Mouse (Mus musculus) heart, adult 8-10 months (tissue): ENCODE measurements around the gene Cycs. TPM values are rescaled to one million over a fixed set of nuclear protein-coding genes. Genes with fewer than 3 reads are reported as not detected.
"Not testable (repeated sequence)": the region's sequence is repeated elsewhere in the genome, so short reads cannot be mapped to it uniquely, and the experiment has no call there.

Experiments used
- DNase-seq: peaks from one replicate; pipeline ENCODE4 v3.0.0; 2022; ENCODE audit warnings: low spot score
- total RNA-seq, 4 experiments: library from RNA; stranded (reverse); gene quantifications; 2 replicates each; pipeline ENCODE4 v1.2.4; 2022

Cycs gene
- 100 to 1,000 TPM; 167 to 177 (median 171) TPM for total RNA-seq

DNA sequence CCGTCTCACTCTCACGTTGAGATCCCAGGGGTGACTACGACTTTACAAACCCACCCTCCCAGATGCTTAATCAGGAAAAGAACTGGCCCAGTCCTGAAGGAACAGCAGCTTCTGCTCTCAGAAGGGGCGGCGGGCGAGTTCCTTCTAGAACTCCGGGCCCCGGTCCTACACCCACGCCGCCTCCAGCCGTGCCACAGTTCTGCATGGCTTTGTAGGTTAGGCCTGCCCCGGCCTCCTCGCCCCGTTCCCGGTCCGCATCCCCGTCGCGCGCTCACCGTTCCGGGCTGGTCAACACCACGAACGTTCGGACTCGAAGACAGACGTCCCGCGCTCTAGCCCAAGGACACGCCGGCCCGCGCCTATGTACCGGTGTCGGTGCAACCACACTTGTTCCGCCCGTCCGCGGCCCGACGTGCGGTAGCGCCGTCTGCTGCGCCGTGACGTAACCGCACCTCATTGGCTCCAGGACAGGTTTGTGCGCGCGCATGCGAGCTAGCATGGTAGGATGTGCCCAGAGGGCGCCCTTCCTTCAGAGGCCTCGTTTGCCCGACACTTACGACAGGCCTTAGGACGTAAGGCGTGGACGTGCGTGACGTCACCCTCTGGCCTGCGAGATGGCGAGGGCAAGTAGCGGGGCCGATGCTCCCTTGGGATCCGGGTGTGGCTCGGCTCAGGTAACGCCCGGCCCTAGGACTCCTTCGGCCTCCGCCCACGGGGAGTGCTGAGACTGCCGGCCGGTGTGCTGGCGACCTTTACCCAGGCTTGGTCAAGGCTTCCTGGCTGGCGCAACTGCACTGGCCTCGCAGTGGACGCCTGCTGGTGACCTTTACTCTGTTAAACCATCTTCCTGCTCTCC is at the start of gene Cycs:
TSS of gene Cycs (minus strand) at position 398 of the 856 bp plus-strand sequence.
- DNase-seq, result peak; percentile 99

DNA sequence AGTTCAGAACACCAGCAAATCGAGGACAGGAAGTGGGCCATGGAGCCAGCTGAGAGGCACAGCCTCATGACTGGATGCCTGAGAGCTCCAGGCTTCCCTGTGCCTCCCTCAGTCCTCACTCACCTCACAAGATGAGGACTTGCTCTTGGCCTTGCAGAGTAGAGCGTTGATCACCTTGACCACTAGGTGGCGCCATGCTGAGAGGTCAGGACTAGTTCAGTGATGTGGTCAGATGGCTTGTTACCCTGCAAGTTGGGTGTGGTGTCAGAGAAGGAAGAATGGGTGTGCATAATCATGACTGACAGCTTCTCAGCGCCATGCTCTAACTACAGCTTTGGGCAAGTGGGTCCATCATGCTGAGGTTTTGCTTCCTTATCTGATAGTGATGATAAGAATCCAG is 35.3 kb upstream of the Cycs start:
- no peak for DNase-seq

DNA sequence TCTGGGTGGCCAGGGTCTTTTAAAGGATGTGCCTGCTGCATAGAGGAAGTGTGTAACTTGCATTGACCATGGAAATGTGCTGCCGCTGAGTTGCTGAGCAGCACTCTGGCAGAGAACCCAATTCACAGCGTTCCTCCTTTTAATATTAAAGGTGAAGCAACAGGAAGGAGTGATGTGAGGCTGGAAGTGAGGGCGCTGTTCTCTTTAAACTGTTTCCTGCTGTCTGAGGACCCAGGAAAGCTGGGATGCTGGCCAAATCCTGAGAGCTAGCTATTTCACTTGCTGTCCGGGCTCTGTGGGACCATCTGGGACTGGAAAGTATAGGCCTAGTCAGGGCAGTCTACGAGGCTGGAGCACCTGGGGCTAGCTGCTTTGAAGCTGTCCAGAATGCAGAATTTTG is 32.2 kb upstream of the Cycs start:
- no peak for DNase-seq

DNA sequence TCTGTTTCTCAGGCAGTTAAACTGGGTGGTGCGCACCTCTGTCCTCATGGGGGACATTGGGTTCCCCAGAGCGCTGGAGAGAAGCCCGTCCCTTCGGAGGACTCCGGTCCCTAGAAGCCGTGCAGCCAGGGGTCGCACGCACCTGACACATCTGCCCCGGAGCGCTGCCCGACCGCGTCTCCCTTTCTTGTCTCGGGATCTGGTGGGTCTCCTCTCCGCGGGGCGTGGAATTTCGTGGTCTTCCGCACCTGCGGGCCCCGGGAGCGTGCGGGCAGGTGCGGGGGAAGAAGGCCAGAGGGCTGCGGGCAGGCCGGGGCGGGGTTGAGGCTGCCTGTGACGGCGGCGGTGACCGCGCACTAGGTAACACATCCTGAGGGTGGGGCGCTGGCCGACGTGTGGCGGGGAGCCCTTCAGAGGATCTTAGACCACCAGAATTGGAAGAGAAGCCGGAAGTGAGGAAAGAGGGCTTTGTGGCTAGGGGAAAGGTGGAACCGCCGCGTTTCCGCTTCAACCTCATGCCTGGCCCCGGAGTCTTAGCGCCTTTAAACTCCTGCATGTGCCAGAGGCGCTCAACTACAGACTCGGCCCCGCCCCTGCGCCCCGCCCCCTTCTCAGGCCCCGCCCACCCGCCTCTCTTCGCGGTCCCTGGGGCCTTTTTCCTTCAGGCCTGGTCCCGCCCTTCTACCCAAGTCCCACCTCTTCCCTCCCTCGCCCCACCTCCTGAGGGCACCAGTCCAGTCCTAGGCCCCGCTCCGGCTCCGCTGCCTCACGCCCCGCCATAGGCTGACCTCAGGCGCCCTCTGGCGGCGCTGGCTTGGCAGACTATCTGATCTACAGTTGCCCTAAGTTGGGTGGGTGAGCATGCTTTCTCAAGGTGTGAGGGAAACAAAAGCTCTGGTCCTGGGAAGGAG is 30.2 kb upstream of the Cycs start, which contains the start of gene 4921507P07Rik:
TSS of gene 4921507P07Rik (minus strand) at position 332 of the 911 bp plus-strand sequence.
- peak; percentile 93 for DNase-seq

DNA sequence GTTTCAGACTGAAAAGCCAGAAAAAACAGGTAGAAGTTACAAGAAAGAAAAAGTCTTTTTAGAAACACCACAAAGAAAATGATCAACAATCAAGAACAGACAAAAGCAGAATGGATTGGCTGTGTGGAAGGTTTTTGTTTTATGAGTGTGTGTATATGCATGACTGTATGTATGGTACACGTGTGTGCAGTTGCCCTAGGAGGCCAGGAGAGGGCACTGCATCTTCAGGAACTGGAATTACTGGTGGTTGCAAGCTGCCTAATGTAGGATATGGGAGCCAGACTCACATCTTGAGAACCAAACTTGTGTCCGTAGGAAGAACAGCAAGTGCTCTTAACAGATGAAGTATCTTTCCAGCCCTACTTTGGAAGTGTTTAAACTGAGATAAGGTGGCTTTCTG is 28.0 kb upstream of the Cycs start:
- DNase-seq, result no peak

DNA sequence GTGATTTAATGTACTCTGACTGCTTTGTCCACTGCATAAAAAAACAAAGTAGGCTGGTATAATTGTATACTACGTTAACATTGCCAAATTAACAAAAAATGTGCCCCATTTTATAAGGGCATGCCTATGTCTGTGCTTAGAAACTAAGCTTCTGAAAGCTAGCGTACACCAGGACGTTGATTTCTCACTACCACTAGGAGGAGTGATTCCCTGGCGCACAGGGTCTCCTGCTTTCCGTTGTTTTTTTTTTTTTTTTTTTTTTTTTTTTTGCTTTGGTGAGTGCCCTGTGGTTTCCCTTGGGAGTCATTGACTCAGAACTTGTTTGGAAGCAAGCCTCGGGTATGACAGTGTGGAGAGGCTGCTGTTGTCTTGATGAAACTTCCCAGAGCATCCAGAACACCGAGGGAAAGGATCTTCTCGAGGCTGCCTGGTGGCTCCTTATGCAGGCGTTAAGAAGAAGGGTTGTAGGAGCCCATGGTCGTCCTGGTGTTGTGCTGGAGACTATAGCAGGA is 27.1 kb upstream of the Cycs start:
- DNase-seq, result no peak

DNA sequence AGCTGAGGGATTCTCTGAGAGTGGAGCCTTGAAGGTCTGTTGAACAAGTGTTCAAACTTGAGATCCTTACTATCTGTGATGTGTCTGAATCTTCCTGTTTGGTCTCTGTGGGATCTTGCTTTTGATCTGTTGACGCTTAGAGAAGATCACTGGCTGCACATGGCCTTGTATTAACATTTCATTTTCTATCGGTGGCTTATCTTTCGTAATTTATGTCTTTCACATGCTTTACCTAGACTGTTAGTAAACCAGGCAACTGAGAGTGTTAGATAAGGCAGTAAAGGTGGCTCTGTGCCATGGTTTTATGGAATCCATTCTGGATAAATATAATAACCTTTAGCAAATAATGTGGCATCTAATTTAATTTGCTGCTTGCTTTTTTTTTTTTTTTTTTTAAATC is 23.9 kb upstream of the Cycs start:
- no peak for DNase-seq

DNA sequence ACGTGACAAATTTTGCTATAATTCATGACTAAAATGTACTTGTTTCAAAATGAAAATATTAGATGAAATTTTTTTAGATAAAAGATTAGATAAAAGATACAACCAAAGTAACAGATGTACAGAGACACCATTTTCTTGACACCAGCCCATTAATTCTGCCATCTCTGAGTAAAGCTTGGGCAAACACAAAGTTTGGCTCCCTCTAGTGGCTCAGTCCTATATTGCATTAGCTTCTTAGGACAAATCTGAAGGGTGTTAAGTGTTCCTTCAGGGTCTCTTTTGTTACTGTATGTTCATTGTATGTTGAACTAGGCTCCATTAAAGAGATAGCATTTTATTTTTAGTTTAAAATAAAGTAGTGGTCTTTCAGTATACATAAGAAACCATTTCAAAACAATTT is 21.9 kb upstream of the Cycs start:
- peak; percentile 65 for DNase-seq

DNA sequence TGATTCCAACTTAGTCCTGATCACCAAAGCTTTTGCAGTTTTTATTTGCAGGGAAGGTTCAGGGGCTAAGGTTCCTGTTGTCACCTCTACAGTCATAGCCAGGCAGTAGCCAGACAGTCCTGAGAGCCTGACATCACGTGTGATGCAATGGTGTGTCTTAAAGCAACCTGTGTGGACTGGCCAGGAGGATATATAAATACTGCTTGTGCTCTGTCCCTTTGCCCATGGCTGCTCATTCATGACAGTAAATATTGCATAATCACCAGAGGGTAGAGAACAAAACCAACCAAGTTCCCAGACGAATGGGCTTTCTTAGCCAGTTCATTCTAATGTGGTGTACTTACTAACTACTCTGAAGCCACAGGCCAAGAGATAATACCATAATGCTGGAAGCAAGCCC is 21.1 kb upstream of the Cycs start:
- DNase-seq, result no peak

DNA sequence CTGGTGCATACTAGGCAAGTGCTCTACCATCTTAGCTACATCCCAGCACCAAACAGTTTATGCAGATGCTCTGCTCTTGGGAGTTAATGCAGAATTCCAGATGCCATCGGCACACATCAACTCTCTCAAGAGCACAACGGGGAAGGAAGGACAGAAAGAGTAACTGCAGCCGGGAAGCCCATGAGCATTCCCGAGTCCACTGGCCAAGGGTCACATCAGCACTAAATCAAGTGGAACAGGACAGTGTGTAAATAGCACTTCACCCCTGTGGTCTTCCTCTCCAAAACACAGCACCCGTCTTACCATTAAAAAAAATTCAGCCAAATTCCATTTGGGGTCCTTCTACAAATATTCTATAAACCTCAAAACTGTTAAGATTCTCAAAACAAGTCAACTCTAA is 20.0 kb upstream of the Cycs start:
- DNase-seq, result no peak

DNA sequence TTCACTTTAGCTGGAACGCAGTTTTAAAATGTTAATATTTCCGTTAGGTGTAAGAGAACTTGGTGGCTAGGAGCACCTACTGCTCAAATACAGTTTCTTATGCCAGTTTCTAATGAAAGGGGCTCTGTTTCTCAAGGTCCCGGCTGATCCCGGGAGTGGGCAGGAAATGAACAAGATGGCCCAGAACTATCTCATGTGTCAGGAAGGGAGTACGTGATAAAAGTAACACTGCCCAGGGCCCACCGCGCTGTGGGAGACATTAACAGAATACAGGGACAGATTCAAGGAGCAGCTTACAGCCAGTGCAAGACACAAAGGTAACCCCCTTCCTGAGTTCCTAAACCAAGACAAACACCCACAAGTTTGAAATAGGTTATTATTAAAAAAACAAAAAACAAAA is 19.4 kb upstream of the Cycs start:
- DNase-seq, result no peak

DNA sequence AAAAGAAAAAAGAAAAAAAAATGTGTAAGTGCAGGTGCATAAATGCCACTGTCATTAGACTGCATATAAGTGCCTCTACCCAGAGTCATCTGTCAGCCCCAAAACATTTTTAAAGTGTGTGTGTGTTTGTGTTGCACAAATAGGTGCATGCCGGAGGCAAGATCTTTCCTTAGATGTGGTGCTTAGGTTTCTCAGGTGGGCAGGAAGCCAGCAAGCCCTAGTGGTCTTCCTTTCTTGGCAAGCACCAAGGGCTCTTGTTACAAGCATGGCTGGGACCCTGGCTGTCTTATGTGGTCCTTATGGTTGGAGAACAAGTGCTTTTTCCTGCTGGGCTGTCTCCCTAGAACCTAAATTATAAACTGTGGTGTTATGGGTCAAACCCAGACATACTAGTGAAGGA is 5.3 kb upstream of the Cycs start:
- no peak for DNase-seq

DNA sequence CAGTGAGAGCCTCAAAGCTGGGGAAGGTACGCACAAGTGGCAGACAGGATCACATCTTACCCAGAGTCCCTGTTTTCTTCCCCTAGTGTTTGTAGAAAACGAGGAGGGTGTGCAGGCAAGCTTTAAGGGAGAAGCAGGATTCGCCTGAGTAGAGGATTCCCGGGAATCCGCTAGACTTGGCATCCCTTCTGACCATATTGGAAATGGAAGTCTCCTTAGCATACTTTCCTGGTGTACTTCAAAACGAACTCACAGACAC is 588 bp upstream of the Cycs start:
- no peak for DNase-seq

DNA sequence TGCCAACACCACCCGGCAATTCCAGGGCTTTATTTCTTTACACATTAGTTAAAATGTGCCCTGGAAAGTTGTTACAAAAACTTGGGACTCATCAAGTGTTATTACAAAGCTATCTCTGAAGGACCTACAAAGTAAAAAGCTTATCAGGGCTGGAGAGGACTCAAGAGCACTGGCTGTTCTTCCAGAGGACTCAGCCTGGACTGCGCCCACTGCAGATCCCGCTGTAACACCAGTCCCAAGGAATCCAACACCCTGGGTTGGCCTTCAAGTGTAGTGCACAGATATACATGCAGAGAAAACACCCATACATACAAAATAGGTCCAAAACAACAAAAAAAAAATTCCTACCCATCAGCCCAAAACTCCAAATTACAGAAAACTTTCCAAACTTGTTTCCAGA is 2.7 kb downstream of the Cycs start:
- DNase-seq, result no peak

DNA sequence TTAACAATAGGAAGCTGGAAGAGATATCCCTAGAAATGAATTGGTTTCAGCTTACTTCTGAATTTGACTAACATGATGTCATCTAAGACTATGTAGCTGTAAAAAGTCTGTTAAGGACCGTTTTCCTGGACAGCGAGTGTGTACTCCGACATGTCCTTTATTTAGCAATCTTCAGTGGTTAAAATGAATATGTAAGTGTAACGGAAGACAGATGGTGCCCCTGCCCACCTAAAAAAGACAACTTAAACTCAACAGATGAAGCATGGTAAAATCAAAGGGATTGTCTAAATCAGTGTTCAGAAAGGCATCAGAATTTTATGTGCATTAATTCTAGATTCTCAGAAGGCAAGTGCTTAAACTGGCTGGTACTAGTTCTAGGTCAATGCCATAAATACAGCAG is 3.9 kb downstream of the Cycs start:
- no peak for DNase-seq

DNA sequence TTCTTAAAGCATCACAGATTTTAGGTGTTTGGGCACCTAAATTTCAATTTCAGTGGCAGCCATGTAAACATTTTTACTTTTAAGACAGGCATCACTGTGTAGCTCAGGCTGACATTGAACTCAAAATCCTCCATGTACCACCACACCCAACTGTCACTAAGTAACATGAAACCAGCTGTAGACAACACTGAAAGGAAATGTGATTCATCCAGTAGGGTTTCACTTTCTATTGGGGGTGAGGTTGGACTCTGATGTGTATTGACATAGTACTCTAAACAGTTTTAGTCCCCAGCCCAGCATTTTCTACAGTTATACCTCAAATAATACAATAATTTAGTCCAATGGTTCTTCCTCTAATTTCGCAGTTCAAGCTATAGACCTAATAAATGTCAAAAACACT is 5.6 kb downstream of the Cycs start:
- no peak for DNase-seq

DNA sequence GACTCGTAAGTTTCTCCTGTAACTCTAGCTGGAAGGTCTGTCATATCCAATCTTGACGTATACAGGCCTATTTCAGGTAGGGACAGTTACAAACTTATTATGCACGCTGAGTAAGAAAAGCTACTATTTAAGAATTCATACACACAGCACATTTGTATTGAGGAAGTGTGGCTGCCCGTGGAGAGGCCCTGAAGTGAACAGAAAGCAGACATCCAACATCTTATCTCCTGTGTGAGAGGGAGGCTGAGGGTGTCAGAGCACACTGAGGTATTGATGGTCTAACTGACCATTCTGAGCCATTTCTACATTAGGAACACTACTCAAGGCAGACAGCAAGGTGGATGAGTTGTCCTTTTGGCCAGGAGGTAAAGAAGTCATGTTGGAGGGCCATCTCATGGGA is 7.5 kb downstream of the Cycs start:
- DNase-seq, result no peak

DNA sequence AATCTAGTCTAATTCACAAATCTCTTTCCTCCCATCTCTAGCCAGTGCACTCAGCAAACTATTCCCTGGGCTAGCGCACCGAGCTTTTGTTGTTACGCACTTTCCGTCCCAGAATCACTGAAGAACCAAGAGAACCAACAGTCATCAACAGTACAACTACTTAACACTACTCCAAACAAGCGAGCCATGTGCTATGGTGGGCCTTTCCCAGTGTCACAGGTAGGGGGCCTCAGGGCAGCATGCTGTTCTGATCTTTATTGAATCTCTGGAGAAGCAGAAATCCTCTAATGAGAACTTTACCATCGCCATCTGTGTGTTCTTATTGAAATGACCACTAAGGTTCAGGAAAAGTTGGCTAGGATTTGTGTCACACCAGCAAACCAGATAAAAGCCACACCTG is 8.8 kb downstream of the Cycs start:
- DNase-seq, result no peak

DNA sequence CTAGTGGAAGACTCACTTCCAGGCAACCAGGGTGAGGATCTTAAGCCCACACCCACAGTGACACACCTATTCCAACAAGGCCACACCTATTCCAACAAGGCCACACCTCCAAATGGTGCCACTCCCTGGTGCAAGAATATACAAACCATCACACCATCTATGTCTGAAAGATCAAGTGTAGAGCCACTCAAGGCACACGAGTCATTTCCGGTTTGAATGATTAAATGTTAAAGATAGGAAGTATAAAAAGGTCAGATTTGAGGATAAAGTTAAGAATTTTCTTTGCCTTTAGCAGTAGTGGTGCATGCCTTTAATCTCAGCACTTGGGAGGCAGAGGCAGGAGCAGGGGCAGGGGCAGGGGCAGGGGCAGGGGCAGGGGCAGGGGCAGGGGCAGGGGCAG is 12.1 kb downstream of the Cycs start:
- DNase-seq, result not testable (repeated sequence)

DNA sequence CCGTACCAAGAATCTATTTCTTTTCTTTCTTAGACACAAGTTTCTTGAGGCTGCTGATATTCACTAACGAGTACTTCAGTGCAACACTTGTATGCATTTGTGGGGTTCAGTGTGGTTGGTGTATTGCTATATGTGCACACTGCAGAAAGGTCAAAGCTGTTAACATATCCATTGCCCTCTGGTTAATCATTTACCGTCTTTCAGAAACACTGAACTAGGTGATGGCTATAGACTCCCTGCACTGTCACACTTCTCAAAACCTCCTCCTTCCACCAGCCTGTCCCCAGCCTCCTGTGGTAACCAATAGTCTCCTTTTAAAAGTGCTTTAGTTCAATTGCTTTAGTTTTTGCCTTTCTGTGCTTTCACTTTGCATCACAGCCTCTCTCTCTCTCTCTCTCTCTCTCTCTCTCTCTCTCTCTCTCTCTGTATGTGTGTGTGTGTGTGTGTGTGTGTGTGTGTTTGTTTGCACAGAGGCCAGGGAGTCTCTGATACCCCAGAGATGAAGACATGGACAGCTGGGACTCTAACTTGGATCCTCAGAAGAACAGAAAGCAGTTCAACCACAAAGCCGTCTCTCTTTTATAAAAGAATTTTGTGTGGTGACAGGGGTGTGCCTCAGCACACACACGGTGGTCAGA is 13.3 kb downstream of the Cycs start:
- DNase-seq, result no peak

DNA sequence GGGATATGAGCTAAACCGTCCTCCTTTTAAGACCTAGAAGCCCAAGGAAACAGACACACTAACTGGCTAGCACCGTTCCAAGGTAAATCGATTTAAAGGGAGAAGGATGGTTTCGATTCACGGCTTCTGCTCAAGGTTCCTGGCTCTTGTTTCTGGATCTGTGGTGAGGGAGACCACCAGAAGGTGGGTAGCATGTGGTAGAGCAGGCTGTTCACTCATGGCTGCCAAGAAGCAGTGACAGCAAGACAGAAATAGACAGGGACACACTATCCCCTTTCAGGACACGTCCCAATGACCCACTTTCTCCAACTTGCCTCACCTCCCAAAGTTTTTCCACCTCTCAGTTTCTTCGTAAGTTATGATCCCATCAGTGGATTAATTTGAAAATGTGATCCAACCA is 16.5 kb downstream of the Cycs start:
- DNase-seq, result no peak

DNA sequence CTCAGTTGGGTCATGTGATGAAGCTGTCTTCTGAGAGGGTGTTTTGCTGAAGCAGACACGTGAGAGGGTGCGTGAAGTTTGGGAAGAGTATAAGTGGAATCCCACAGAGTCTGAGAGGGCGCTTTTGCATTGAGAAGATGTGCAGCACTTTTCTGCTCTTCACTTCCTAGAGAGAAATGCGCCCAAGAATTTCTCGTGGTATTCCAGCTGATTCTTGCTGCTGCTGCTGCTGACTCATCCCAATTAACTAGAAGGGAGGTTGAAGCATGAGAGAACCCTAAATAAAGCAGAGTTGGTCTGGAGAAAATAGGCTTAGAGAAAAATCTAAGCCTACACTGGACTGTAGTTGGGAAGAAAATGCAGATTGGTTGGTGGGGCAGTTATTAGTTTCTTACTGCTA is 17.3 kb downstream of the Cycs start:
- DNase-seq, result no peak
